Mouse (Mus musculus) myocyte (in vitro differentiated cells): ENCODE measurements around the gene Disc1.

Experiments used
- MYOD1 ChIP-seq, 3 experiments: IDR thresholded peaks; one replicate each; pipeline ENCODE4 v1.6.1; 2011; ENCODE audit warnings: control low read depth in 2 of 3, low read depth in 2 of 3, mild to moderate bottlenecking in 2 of 3, moderate library complexity in 1 of 3; ENCODE audit not compliant: insufficient read length in 2 of 3, control insufficient read depth in 1 of 3
- POLR2A ChIP-seq: IDR thresholded peaks from one replicate; pipeline ENCODE4 v1.6.1; 2011; ENCODE audit warnings: low read depth, mild to moderate bottlenecking, control low read depth, moderate library complexity; ENCODE audit not compliant: insufficient read length
- POLR2AphosphoS2 ChIP-seq: IDR thresholded peaks from one replicate; pipeline ENCODE4 v1.6.1; 2011; ENCODE audit warnings: low read depth, control low read depth; ENCODE audit not compliant: insufficient read length
- SRF ChIP-seq: IDR thresholded peaks from one replicate; pipeline ENCODE4 v1.6.1; 2011; ENCODE audit warnings: low read depth; ENCODE audit not compliant: control insufficient read depth, insufficient read length
- TCF12 ChIP-seq: IDR thresholded peaks from one replicate; pipeline ENCODE4 v1.6.1; 2011; ENCODE audit warnings: mild to moderate bottlenecking, control low read depth; ENCODE audit not compliant: poor library complexity, insufficient read depth, severe bottlenecking
- USF1 ChIP-seq: IDR thresholded peaks from one replicate; pipeline ENCODE4 v1.6.1; 2011; ENCODE audit warnings: low read depth, mild to moderate bottlenecking, control low read depth, moderate library complexity

DNA sequence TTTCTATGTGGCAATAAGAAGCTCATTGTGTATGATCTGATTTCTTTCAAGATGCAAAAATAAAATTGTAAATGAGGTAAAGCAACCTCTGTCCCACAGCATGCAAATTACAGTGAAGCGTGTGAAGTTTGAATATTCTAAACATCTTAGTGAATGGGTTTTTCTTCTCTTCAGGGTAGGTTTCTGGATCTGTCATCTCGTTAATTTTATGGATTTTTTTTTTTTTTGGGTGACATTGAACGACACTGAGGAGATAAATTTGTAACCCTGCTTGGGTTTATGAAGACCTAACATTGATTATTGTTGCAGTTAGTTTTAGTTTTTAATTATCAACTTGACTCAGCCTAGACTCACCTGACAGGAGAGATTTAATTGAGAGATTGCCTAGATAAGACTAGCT, 43.1 kb downstream of the Disc1 start:
- TF ChIP-seq MYOD1 (IDR thresholded peaks at IDR 0.05; ENCODE audit: control insufficient read depth in 1 of 3, insufficient read length in 2 of 3, low read depth in 2 of 3): no peak
- TF ChIP-seq SRF: no peak
- no peak for TF ChIP-seq TCF12
- TF ChIP-seq USF1: no peak
- TF ChIP-seq POLR2A: no peak
- TF ChIP-seq POLR2AphosphoS2: no peak
